Mouse (Mus musculus) midbrain, embryonic 14.5 days (tissue): ENCODE results near the gene Suclg2. TPM values are rescaled to one million over a fixed set of nuclear protein-coding genes. Genes with fewer than 3 reads are reported as not detected.
"Not testable (repeated sequence)": the region's sequence is repeated elsewhere in the genome, so short reads cannot be mapped to it uniquely, and the experiment has no call there.

Experiments
- ATAC-seq: fragments of 200-750 bp; cut with Nextera tagmentation; 2 replicates; pipeline ENCODE4 v1.8.0; 2017; ENCODE audit warnings: moderate number of reproducible peaks, moderate library complexity; ENCODE audit not compliant: low FRiP score, low TSS enrichment
- DNase-seq: peaks from one replicate; pipeline ENCODE4 v3.0.0-alpha.2; 2015
- H3K27ac ChIP-seq: fragments of 300-500 bp; sonication (generic); replicated peaks from 2 replicates; pipeline ENCODE4 v1.5.1; 2014; ENCODE audit warnings: mild to moderate bottlenecking, low read depth, low read length, moderate library complexity
- H3K27me3 ChIP-seq: fragments of 300-500 bp; sonication (generic); 2 replicates; pipeline ENCODE4 v1.6.1; 2014; ENCODE audit warnings: low read length, control low read depth, mixed read lengths; ENCODE audit not compliant: control insufficient read depth, insufficient read depth
- H3K36me3 ChIP-seq: fragments of 300-500 bp; sonication (generic); 2 replicates; pipeline ENCODE4 v1.6.1; 2014; ENCODE audit warnings: low read length, control low read depth; ENCODE audit not compliant: control insufficient read depth, insufficient read depth
- H3K4me1 ChIP-seq: fragments of 300-500 bp; sonication (generic); 2 replicates; pipeline ENCODE4 v1.6.1; 2014; ENCODE audit warnings: mild to moderate bottlenecking, antibody characterized with exemption, low read length, control low read depth; ENCODE audit not compliant: control insufficient read depth, insufficient read depth
- H3K4me2 ChIP-seq: fragments of 300-500 bp; sonication (generic); 2 replicates; pipeline ENCODE4 v1.6.1; 2014; ENCODE audit warnings: mild to moderate bottlenecking, low read length, moderate library complexity
- H3K4me3 ChIP-seq: fragments of 300-500 bp; sonication (generic); replicated peaks from 2 replicates; pipeline ENCODE4 v1.5.1; 2014; ENCODE audit warnings: low read depth, low read length
- H3K9ac ChIP-seq: fragments of 300-500 bp; sonication (generic); replicated peaks from 2 replicates; pipeline ENCODE4 v1.6.1; 2014; ENCODE audit warnings: mild to moderate bottlenecking, low read length, moderate library complexity
- H3K9me3 ChIP-seq: fragments of 300-500 bp; sonication (generic); 2 replicates; pipeline ENCODE4 v1.6.1; 2016; ENCODE audit warnings: low read length, control low read depth, mixed read lengths; ENCODE audit not compliant: control insufficient read depth
- WGBS: fragments of 180-500 bp; shearing (Covaris S2); extraction: QIAGEN DNeasy Blood & Tissue Kit; methylation state at CpG from one replicate; pipeline ENCODE4 v1.1.7; 2014; 5-methylcytosine and 5-hydroxymethylcytosine counted together
- polyA plus RNA-seq: library from polyadenylated mRNA; unstranded; fragments of >200 nt; fragmentation: Nextera tagmentation; extraction: Ambion mirVana; gene quantifications from 2 replicates; pipeline ENCODE4 v1.2.1, GENCODE M21; 2014

The Suclg2 gene
- polyA plus RNA-seq, 1 experiment from 2014 or later, result 15.8 TPM

GRCm38 (mm10) chr6:95621821-95622220 is 96.8 kb downstream of the Suclg2 start:
- ATAC-seq, result no peak
- DNase-seq, result peak; percentile 63

GRCm38 (mm10) chr6:95620804-95621203 is 97.8 kb downstream of the Suclg2 start:
- Histone ChIP-seq H3K4me2 (no peak overlapping the region), H3K36me3 (no peaks in the 10 kb centered on the region), H3K27me3 (no peaks in the 10 kb centered on the region), H3K9ac (no peak overlapping the region), H3K4me3 (no peak overlapping the region), H3K9me3 (no peaks in the 10 kb centered on the region), H3K4me1 (no peaks in the 10 kb centered on the region), H3K27ac (no peak overlapping the region)
- DNase-seq, result no peak
- no peak for ATAC-seq
- WGBS, result 95% methylated on average over 4 of the region's 4 CpGs

More at GRCm38 (mm10) chr6:95621821-95622220, 96.8 kb downstream of the Suclg2 start:
- H3K4me3 ChIP-seq, result no peak overlapping the region
- no peak overlapping the region for H3K9ac ChIP-seq
- H3K9me3 ChIP-seq, result no peaks in the 10 kb centered on the region
- H3K27ac ChIP-seq, result no peak overlapping the region
- H3K36me3 ChIP-seq, result no peaks in the 10 kb centered on the region
- H3K27me3 ChIP-seq, result no peaks in the 10 kb centered on the region
- no peak overlapping the region for H3K4me2 ChIP-seq
- WGBS, result 72% methylated on average over 2 of the region's 2 CpGs
- no peaks in the 10 kb centered on the region for H3K4me1 ChIP-seq

GRCm38 (mm10) chr6:95619817-95620216 is 98.8 kb downstream of the Suclg2 start:
- no peaks in the 10 kb centered on the region for H3K9me3 ChIP-seq
- no peak overlapping the region for H3K9ac ChIP-seq
- H3K27me3 ChIP-seq, result no peaks in the 10 kb centered on the region
- H3K36me3 ChIP-seq, result no peaks in the 10 kb centered on the region
- ATAC-seq (no peak), DNase-seq (no peak)
- no peak overlapping the region for H3K4me3 ChIP-seq
- H3K27ac ChIP-seq, result no peak overlapping the region
- H3K4me1 ChIP-seq, result no peaks in the 10 kb centered on the region
- no peak overlapping the region for H3K4me2 ChIP-seq

DNA sequence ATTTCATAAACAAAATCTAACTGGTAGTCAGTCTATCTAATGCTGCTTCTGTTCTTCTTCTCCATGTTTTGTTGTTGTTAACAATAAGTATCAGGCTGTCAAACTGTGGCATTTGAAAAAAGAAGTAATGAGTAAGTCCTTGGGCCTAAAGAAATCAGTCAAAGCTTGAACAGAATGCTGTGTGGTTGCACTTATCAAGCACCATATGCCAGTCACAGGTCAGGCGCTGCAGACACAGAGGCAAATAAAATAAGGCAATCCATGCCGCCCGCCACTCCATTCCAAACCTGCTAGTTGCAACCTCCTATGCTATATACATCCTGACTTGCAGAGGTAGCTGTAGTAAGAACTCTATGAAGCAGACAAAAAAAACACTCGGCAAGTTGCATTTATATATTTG is 100.2 kb downstream of the Suclg2 start:
- Histone ChIP-seq H3K4me2 (no peak overlapping the region), H3K9ac (no peak overlapping the region), H3K27ac (no peak overlapping the region), H3K4me1 (no peaks in the 10 kb centered on the region), H3K27me3 (no peaks in the 10 kb centered on the region), H3K36me3 (no peaks in the 10 kb centered on the region), H3K9me3 (no peaks in the 10 kb centered on the region), H3K4me3 (no peak overlapping the region)
- 92% methylated on average over 4 of the region's 4 CpGs for WGBS
- no peak for ATAC-seq
- no peak for DNase-seq

DNA sequence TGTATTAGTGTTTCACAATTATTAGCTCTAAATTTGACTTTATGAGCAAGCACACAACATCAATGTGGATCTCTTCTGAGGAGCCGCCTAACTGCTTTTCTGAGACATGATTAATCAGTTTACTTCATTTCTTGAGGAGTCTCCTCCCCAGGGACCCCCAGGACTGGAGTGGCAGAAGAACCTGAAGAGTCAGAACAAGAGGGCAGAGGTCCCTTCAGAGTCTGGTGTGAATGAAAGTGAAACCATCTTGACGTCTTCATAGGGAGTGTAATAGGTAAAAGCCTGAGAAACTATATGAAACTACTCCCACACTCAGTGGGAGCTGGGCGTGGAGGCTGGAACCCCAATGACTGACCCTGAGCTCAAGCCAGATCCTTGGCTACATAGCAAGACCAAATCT is 105.4 kb downstream of the Suclg2 start:
- H3K27ac ChIP-seq, result no peak overlapping the region
- DNase-seq (no peak), ATAC-seq (no peak)
- no peaks in the 10 kb centered on the region for H3K36me3 ChIP-seq
- H3K9me3 ChIP-seq, result no peaks in the 10 kb centered on the region
- no peak overlapping the region for H3K9ac ChIP-seq
- WGBS, result 87% methylated on average over 3 of the region's 3 CpGs
- H3K4me2 ChIP-seq, result no peak overlapping the region
- no peak overlapping the region for H3K4me3 ChIP-seq
- H3K27me3 ChIP-seq, result no peaks in the 10 kb centered on the region
- H3K4me1 ChIP-seq, result no peaks in the 10 kb centered on the region

DNA sequence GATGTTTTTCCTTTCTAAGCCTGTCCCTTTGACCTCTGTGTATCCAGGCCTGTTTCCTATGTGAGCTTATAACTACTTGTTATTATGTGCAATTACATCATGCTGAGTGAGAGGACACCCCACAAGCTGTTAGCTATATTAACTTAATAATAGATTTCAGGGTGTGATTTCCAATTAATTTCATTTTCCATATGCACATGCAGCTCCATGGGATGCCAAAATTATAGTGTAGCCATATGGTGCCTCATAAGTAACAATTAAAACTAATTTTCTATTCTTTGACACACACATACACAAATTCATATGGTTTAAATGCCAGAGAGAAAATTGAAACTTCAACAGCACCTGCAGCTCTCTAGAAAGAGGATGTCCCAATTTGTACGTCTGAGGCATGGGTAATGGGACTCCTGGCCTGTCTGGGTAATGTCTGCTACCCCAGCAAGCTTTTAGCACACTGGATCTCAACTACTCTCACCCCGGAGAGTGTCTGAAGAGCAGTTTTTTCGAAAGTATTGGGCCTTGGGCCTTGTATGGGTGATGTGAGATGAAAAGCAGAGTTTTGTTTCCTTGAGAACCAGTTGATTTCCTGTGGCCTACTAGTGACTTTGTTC is 106.1 kb downstream of the Suclg2 start:
- no peaks in the 10 kb centered on the region for H3K36me3 ChIP-seq
- WGBS, result 86% methylated on average over 3 of the region's 3 CpGs
- no peak overlapping the region for H3K9ac ChIP-seq
- H3K9me3 ChIP-seq, result no peaks in the 10 kb centered on the region
- H3K4me1 ChIP-seq, result no peaks in the 10 kb centered on the region
- DNase-seq (no peak), ATAC-seq (no peak)
- no peak overlapping the region for H3K27ac ChIP-seq
- H3K27me3 ChIP-seq, result no peaks in the 10 kb centered on the region
- no peak overlapping the region for H3K4me3 ChIP-seq
- no peak overlapping the region for H3K4me2 ChIP-seq

DNA sequence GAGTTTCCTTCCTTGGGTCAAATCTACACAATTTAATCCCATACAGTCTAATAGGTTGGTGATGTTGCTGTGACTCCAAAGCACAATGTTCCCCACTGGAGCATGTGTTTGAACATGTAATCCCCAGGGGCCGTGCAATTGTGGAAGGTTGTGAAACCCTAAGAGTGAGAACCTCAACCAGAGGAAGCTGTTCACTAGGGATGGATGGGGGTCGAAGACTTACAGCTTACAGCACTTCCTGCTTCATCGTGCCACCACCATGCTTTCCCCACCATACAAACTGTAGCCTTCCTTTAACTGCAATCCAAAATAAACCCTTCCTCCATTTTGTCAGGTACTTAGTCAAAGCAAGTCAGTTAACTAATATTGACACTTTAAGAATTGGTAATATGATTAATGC is 107.5 kb downstream of the Suclg2 start:
- Histone ChIP-seq H3K4me1 (no peaks in the 10 kb centered on the region), H3K4me3 (no peak overlapping the region), H3K9me3 (no peaks in the 10 kb centered on the region), H3K4me2 (no peak overlapping the region), H3K36me3 (no peaks in the 10 kb centered on the region), H3K27ac (no peak overlapping the region), H3K9ac (no peak overlapping the region), H3K27me3 (no peaks in the 10 kb centered on the region)
- ATAC-seq (no peak), DNase-seq (no peak)
- WGBS, result 88% methylated on average over 3 of the region's 3 CpGs

- DNase-seq, result no peak
- Histone ChIP-seq H3K4me1 (no peaks in the 10 kb centered on the region), H3K4me3 (no peak overlapping the region), H3K9ac (no peak overlapping the region), H3K36me3 (no peaks in the 10 kb centered on the region), H3K9me3 (no peaks in the 10 kb centered on the region), H3K27ac (no peak overlapping the region), H3K4me2 (no peak overlapping the region), H3K27me3 (no peaks in the 10 kb centered on the region)
- 92% methylated on average over 3 of the region's 3 CpGs for WGBS
- no peak for ATAC-seq
Measured at GRCm38 (mm10) chr6:95608123-95608522, 110.5 kb downstream of the Suclg2 start.

DNA sequence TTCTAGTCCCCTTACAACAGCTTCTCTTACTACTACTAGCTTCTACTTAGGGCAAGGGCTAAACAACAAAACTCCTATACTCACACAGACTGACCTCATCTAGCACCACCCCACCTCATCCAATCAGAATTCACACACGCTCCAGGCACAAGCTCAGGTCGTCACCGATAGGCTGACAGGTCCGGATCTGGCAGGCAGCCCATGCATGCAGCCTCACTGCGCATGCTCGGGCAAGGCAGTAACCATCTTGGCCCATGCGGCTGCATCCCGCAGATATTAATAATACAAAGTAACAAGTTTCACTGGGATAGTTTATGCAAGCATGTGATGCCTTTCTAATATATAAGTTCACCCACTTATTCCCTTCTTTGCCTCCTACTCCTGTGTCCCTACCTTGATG is 117.9 kb downstream of the Suclg2 start:
- H3K9ac ChIP-seq, H3K4me3 ChIP-seq, H3K9me3 ChIP-seq, H3K27ac ChIP-seq, DNase-seq, H3K36me3 ChIP-seq, H3K4me2 ChIP-seq, H3K4me1 ChIP-seq, ATAC-seq, H3K27me3 ChIP-seq: not testable (repeated sequence)
- WGBS, result 92% methylated on average over 8 of the region's 8 CpGs
